Mouse (Mus musculus): ENCODE results near the gene Rnase13.

Gene Rnase13

GRCm38 (mm10) chr14:51871741-51872140, 50.8 kb downstream of the Rnase13 start:
- DNase-seq, result no peak

Data from right cerebral cortex, postnatal 14 days (tissue).